Mouse (Mus musculus) midbrain, embryonic 16.5 days (tissue): ENCODE results near the gene Farsb. TPM values are rescaled to one million over a fixed set of nuclear protein-coding genes. Genes with fewer than 3 reads are reported as not detected.

Experiments used
- ATAC-seq: fragments of 200-750 bp; cut with Nextera tagmentation; 2 replicates; pipeline ENCODE4 v1.8.0; 2017; ENCODE audit warnings: moderate TSS enrichment
- H3K27ac ChIP-seq: fragments of 300-500 bp; sonication (generic); 2 replicates; pipeline ENCODE4 v1.5.1; 2014; ENCODE audit warnings: mild to moderate bottlenecking, low read length, mixed read lengths
- H3K27me3 ChIP-seq: fragments of 300-500 bp; sonication (generic); 2 replicates; pipeline ENCODE4 v1.6.1; 2014; ENCODE audit warnings: low read depth, low read length, mixed read lengths; ENCODE audit not compliant: control insufficient read depth, insufficient read depth
- H3K36me3 ChIP-seq: fragments of 300-500 bp; sonication (generic); 2 replicates; pipeline ENCODE4 v1.6.1; 2014; ENCODE audit warnings: mild to moderate bottlenecking, low read length, moderate library complexity, mixed read lengths; ENCODE audit not compliant: control insufficient read depth, insufficient read depth
- H3K4me1 ChIP-seq: fragments of 300-500 bp; sonication (generic); 2 replicates; pipeline ENCODE4 v1.6.1; 2014; ENCODE audit warnings: mild to moderate bottlenecking, low read length, mixed read lengths; ENCODE audit not compliant: control insufficient read depth, insufficient read depth
- H3K4me2 ChIP-seq: fragments of 300-500 bp; sonication (generic); 2 replicates; pipeline ENCODE4 v1.6.1; 2014; ENCODE audit warnings: mild to moderate bottlenecking, low read length, mixed read lengths
- H3K4me3 ChIP-seq: fragments of 300-500 bp; sonication (generic); 2 replicates; pipeline ENCODE4 v1.5.1; 2014; ENCODE audit warnings: low read depth, mild to moderate bottlenecking, low read length, moderate library complexity, mixed read lengths
- H3K9ac ChIP-seq: fragments of 300-500 bp; sonication (generic); 2 replicates; pipeline ENCODE4 v1.6.1; 2014; ENCODE audit warnings: low read depth, low read length, mixed read lengths
- H3K9me3 ChIP-seq: fragments of 300-500 bp; sonication (generic); replicated peaks from 2 replicates; pipeline ENCODE4 v1.6.1; 2014; ENCODE audit warnings: mild to moderate bottlenecking, low read length, mixed read lengths; ENCODE audit not compliant: control insufficient read depth, poor library complexity, severe bottlenecking
- WGBS: fragments of 180-500 bp; shearing (Covaris S2); extraction: QIAGEN DNeasy Blood & Tissue Kit; methylation state at CpG from one replicate; pipeline ENCODE4 v1.1.7; 2014; 5-methylcytosine and 5-hydroxymethylcytosine counted together
- polyA plus RNA-seq: library from polyadenylated mRNA; unstranded; fragments of >200 nt; fragmentation: Nextera tagmentation; extraction: Ambion mirVana; gene quantifications from 2 replicates; pipeline ENCODE4 v1.2.1, GENCODE M21; 2015

Gene Farsb
- polyA plus RNA-seq, 1 experiment from 2014 or later: 163 TPM

- Histone ChIP-seq H3K4me1 (no peaks in the 10 kb centered on the region), H3K9me3 (0 out of 2 replicates have a peak, but pooled peaks cover 5% of the 10 kb centered on the region), H3K27ac (no peak overlapping the region), H3K9ac (no peak overlapping the region), H3K4me3 (no peak overlapping the region), H3K36me3 (no peaks in the 10 kb centered on the region), H3K4me2 (no peak overlapping the region), H3K27me3 (no peaks in the 10 kb centered on the region)
- 67% methylated on average over 6 of the region's 6 CpGs for WGBS
- no peak for ATAC-seq
Measured at GRCm38 (mm10) chr1:78370121-78370520, 118.6 kb downstream of the Farsb start.

Other genes with a start within 250 kb of the Farsb start
- 1.0 and 1.6 TPM in 2 replicates for gene Sgpp2, start 178.6 kb downstream of the Farsb start, polyA plus RNA-seq
- gene Mogat1, start 22.1 kb upstream of the Farsb start, polyA plus RNA-seq: 0.43 TPM in 1 of 2 replicates, not detected in the other
- 1.5 and 1.6 TPM in 2 replicates for gene BC035947, start 23.3 kb upstream of the Farsb start, polyA plus RNA-seq
- gene Acsl3, start 168.9 kb upstream of the Farsb start, polyA plus RNA-seq: 111 and 120 TPM in 2 replicates
- 1.6 and 1.8 TPM in 2 replicates for gene Utp14b, start 169.1 kb upstream of the Farsb start, polyA plus RNA-seq